Mouse (Mus musculus) T-helper 2 cell (primary cell): ENCODE measurements around the gene Zkscan3.
"Not testable (repeated sequence)": the region's sequence is repeated elsewhere in the genome, so short reads cannot be mapped to it uniquely, and the experiment has no call there.

ENCODE experiments used
- in situ Hi-C: fragments of 300-600 bp; cut with MboI, MseI; formaldehyde crosslinking; loops from one replicate; pipeline ENCODE4 v1.15.1; 2025; ENCODE audit warnings: high pct_unique_total_duplicates

The Zkscan3 gene

DNA sequence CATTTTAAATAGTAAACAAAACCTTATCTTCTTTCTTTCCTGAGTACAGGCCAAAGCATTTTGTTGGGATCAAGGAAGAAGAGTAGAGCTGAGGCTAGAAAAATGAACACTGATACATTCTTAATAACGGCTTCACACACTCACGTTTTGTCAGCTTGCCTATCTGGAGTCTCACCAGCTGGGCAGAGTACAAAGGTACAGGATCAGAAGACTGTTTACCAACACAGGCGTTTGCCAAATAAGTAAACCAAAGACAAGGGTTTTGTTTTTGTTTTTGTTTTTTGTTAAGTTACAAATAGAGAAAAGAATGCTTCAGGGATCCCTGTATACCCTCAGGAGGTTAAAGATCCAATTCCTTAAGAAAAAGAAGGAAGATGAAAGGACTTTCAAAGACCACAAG is 1.4 kb downstream of the Zkscan3 start:
- in situ Hi-C loops: loop anchor here (5.0 kb wide), 1 partner anchor 41 kb away; the partner anchor contains the start of gene Pgbd1

DNA sequence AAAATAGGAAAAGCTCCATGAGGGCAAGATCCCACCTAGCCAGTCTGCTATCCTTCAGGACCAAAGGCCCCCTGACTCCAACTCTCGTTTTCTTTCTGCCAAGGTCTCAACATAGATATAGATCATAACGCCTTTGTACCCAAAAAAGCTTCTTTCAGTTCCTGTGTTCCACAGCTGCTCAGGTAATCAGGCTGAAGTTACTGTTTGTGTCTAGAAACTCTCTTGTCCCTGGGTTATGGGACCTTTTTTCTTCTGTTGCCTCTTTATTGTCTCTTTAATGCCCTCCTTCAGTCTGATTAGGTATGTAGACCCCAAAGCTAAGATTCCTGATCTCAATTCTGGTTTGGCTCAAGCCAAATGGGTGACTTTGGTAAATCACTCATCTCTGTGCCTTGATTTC is 5.1 kb downstream of the Zkscan3 start:
- in situ Hi-C loops: no loop called here

DNA sequence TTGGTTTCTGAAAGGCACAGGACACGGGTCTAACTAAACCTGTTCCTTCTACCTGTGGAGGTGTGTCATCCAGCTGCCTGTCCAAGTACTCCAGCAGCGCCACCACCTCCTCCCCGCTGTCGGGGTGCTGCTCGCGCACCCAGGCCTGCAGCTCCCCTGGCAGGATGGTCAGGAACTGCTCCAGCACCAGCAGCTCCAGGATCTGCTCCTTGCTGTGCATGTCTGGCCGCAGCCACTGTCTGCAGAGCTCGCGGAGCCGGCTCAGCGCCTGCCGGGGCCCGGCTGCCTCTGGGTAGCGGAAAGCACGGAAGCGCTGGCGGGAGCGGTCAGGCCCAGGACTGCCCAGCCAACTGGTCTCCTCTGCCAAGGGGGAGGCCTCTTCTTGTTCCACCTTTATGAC is 6.5 kb downstream of the Zkscan3 start:
- in situ Hi-C loops: not testable (repeated sequence)

DNA sequence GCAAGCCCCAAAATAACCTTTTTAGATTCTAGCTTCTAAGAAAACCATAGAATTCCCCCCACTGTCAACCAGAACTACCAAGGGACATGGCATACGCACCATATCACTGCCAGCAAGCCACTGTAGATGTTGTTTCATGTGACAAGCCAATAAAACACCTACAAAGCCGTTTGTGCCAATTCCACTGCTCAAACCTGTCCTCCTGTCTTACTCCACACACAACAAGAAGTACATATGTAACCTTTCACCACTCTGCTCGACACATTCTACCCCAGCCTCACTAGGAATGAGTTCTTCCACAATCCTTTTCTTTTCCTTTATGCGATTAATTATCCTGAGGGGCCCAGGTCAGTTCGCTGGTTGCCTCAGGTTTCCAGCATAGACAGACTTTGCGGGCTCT is 6.9 kb downstream of the Zkscan3 start:
- in situ Hi-C loops: no loop called here

DNA sequence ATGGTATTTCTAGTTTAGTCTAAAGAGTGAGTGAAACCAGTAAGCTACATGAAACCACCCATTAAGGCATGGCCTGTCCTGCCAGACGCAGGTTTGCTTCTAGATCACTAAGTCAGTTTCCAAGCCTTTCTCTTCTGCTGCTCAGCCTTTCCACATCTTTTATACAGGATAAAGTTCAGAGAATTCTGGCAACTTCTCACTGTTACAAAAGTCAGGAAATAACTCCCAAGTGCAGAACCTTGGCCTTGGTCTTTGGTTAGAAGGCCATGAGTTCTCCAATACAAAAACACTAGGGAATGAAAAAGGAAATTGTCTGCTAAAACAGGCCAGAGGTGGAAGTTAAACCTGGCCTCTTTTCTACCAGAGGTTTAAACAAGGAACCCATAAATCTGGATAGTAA is 7.3 kb downstream of the Zkscan3 start:
- in situ Hi-C loops: no loop called here

DNA sequence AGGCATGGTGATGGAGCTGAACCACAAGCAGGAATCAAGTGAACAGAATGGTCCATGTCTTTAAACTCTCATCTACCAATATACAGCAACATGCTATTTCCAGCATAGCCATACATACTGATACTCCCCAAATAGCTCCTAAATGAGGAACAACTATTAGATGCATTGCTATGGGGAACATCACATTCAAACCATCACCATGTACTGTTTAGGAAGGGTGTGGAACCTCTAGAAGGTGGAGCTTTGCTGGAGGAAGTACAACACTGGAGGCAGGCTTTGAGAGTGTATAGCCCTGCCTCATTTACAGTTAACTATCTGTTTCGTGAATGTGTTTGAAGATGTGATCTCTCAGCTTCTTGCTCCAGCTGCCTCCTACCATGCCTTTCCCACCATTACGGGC is 24.8 kb downstream of the Zkscan3 start:
- in situ Hi-C loops: no loop called here

DNA sequence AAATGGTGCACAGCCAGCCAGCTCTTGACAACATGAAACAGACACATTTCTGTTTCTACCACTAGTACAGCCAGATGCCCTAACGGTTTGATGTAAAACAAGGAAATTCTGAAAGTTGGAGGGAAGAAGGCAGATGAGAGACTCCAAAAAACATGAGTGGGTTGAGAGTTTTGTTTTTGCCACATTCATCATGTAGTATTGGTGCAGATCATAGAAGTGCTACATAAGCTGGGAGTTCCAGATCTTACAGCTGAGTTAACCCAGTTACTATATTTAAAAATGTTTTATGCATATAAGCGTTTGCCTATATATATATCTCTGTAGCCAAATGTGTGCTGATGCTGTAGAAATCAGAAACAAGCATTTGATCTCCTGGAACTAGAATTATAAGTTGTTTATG is 29.9 kb downstream of the Zkscan3 start:
- in situ Hi-C loops: no loop called here

DNA sequence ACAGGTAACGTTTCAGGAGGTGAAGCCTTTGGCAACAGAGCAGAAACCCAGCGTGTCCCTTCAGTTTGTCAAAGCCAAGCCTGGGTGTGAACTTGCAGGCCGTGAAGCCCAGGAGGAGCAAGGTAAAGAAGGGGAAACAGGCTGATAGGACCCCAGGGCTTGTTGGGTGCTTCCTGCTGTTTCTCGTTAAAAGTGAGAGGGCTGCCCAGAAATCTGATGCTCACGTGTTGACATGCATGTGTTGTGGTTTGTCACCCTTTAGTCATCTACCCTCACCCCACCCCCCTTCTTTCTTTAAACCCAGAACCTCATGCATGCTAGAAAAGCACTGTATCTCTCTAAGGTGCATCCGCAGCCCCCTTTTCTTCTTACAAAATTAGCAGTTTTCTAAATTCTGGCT is 35.9 kb downstream of the Zkscan3 start:
- in situ Hi-C loops: loop anchor here (10.0 kb wide), 1 partner anchor 78 kb away; the partner anchor contains the start of gene Pgbd1

DNA sequence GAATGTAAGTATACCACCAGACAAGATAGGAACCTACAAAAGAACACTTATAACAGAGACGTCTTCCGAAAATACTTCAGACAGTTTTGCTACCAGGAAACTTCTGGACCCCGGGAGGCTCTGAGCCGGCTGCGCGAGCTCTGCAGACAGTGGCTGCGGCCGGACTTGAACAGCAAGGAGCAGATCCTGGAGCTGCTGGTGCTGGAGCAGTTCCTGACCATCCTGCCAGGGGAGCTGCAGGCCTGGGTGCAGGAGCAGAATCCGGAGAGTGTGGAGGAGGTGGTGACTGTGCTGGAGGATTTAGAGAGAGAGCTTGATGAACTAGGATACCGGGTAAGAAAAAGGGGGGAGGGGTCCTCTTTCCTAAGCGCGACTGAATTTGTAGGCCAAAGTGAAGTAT is 38.8 kb downstream of the Zkscan3 start:
- in situ Hi-C loops: loop anchor here (10.0 kb wide), 1 partner anchor 81 kb away; the partner anchor contains the start of gene Pgbd1

DNA sequence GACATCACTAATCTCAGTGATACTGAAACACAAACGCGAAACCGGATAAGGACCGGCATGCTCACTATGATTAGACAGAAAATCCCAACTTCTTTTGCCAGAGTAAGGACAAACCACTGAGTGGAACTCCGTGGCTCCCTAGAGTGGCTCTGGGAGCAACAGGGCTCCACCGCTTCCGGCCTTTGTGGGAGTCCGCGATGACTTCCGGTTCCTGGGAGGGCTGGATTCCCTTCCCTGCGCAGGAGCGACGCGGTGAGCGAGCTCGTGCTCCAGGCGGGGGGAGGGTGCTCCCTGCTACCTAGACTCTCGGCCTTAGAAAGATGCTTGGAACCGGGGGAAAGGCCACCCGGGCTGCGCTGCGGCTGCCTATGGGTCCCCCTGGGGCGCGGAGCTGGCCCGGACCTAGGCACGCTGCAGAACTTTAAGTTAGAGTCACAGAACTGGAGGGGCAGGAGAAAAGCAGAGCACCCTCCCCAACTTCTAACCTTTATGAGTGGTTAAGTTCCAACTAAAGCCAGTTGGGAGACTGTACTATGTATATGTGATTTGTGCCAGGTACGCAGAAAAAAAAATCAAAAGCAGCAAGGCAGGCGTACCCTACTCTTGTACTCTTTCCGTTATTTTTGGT is 39.8 kb downstream of the Zkscan3 start, which contains the start of gene Zscan12:
Zscan12 (plus strand) TSS at position 200 of the 628 bp plus-strand sequence.
- in situ Hi-C loops: loop anchor here (10.0 kb wide), 1 partner anchor 82 kb away; the partner anchor contains the start of gene Pgbd1

DNA sequence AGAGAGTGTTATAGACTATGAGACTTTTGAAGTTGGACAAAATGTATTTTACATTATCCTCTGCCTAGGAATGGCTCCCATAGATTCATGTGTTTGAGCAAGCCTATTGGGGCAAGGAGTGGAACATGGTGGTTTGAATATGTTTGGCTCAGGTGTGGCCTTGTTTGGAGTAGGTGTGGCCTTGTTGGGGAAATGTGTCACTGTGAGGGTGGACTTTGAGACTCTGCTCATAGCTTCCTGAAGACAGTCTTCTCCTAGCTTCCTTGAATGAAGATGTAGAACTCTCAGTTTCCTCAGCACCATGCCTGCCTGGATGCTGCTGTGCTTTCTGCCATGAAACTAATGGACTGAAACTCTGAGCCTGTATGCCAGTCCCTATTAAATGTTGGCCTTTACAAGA is 52.0 kb downstream of the Zkscan3 start:
- in situ Hi-C loops: no loop called here

DNA sequence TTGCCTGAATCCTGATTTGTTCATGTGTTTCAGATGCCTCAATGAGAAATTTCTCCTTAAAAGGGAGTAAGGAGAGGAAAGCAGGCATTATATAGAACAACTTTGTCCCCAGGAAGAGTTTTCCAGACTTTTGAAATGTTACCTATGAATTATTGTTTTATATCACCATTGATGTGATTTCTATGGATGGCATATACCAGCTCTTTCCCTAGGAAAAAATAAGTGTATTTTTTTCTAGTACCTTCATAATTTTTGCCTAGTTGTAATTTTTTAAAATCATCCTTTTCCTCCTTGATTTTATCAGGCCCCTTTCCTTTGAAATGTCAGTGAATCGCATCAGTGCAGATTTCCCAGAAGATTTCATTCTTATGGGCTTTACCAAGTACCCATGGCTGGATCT is 55.9 kb downstream of the Zkscan3 start, which contains the start of gene Olfr1367:
Olfr1367 (plus strand) TSS at position 301 of the 400 bp plus-strand sequence.
- in situ Hi-C loops: no loop called here
